Mouse (Mus musculus) adipocyte (in vitro differentiated cells): ENCODE data around the gene Nol3.
"Not testable (repeated sequence)": the region's sequence is repeated elsewhere in the genome, so short reads cannot be mapped to it uniquely, and the experiment has no call there.

Experiments
- DNase-seq: peaks from one replicate; pipeline ENCODE4 v3.0.0-alpha.2; 2016; ENCODE audit warnings: low spot score

Gene Nol3

DNA sequence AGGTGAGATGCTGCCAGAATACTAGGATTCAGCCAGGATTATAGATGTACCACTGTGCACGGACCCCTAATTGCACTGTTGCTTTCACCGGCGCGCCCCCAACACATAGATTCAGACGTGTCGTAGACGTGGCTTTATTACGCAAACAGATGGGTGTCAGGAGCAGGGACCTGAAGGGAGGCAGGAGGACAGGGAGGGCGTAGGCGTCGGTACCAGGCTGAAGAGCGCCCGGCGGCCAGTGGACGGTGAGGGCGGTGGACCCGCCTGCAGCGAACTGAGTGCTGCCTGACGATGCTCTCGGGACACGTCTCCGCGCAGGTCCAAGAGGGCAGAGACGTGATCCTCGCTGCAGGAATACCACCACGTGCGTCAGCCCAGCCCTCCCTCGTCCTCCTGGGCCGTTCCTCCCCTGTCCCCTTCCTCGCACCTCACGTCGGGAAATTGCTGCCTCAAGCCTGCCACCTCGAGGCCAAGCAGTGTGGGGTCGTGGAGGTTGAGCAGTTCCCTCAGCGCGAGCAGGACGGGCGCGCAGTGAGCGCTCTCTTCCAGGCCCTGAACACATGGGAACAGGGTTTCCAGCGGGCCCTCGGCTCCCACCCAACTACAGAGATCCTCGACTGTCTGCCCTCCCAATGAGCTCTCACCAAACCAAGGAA, 14.0 kb downstream of the Nol3 start, which contains the start of gene 4931428F04Rik:
Gene 4931428F04Rik, minus strand, starts transcription at position 60 of the 656 bp plus-strand sequence.
- DNase-seq = no peak

- peak; percentile 95 for DNase-seq
These were observed 14.8 kb downstream of the Nol3 start for GRCm38 (mm10) chr8:105290554-105291314.

GRCm38 (mm10) chr8:105291364-105291763, 15.4 kb downstream of the Nol3 start:
- not testable (repeated sequence) for DNase-seq

DNA sequence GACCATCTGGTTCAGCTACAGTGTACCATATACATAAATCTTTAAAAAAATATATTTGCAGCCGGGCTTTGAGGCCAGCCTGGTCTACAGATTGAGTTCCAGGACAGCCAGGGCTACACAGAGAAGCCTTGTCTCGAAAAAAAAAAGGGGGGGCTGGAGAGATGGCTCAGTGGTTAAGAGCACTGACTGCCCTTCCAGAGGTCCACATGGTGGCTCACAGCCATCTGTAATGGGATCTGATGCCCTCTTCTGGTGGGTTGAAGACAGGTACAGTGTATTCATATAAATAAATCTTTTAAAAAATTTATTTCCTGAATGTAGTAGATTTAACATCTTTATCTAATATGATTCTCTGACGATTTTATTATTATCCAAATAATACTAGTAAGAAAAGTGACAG, 15.9 kb downstream of the Nol3 start:
- not testable (repeated sequence) for DNase-seq

- no peak for DNase-seq
These were observed 16.5 kb downstream of the Nol3 start for GRCm38 (mm10) chr8:105292471-105292870.

DNA sequence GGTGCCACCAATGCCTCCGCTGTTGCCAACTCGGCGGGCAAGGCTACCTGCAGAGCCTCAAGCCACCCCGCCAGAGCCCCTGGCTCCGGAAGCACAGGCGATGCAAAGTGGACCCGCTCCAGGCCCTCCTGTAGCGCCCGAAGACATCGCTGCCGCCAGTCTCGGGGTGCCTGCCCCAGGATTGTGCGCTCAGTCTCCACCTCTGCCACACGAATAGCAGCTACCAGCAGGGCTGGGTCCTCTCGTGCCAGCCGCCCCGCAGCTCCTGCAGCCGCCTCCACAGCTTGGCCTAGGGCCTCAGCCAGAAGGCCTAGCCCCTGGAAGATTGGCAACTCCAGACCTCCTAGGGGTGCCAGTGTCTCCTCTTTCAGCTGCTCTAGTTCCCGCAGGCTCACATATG, 17.5 kb downstream of the Nol3 start:
- DNase-seq = no peak

GRCm38 (mm10) chr8:105294776-105295175, 18.8 kb downstream of the Nol3 start:
- DNase-seq = no peak

DNA sequence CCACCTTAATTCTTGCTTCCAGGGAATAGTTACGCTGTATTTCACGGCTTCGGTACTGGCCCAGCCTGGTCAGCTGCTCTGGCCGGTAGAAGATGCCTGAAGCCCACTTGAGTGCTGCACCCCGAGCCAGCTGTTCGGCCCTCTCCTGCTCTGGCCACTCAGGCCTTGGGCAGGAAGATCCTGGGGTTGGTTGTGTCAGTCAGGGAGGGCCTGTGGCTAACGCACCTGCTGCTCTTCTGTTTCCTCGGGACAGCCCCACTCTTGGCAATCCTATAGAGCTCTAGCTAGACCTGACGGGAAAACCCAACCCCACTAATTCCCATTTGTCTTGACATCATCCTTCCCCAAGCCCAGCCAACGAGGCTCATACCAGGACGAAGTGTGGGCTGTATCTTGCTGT, 19.3 kb downstream of the Nol3 start:
- DNase-seq = no peak

DNA sequence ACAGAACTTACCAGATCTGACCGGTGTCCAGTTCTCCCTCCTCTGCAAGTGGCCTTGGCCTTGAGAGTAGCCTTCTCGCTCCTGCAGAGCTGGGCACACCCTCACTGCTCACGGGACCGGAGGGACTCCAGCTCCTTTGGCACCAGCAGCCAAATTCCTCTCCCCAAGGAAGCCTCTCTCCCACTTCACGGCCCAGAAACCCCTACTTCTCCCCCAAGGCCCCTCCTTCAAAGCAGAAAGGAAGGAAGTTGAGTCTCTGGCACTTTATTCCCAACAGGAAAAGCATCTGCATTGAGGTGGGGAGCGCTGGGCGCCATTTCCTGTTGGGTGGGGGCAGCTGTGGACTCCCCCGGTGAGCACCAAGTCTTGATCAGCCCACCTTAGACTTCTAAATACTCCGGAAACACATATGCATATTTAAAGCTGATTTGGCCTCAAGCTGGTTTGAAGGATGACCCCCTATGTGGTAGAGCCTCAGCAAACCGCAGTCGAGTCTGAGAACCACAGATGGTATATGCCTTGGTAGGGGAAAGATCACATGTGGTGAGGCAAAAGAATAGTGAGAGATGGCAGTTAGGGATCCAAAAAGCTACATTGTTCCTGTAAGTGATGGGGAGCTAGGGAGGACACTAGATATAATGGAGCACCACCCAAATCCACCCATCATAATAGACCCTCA, 20.1 kb downstream of the Nol3 start, which contains the start of gene Exoc3l:
Gene Exoc3l, minus strand, starts transcription at position 207 of the 679 bp plus-strand sequence.
- no peak for DNase-seq

GRCm38 (mm10) chr8:105297511-105298192, 21.7 kb downstream of the Nol3 start, which contains the start of gene E2f4:
Gene E2f4, plus strand, starts transcription at chr8:105297663.
- DNase-seq = peak; percentile 95

DNA sequence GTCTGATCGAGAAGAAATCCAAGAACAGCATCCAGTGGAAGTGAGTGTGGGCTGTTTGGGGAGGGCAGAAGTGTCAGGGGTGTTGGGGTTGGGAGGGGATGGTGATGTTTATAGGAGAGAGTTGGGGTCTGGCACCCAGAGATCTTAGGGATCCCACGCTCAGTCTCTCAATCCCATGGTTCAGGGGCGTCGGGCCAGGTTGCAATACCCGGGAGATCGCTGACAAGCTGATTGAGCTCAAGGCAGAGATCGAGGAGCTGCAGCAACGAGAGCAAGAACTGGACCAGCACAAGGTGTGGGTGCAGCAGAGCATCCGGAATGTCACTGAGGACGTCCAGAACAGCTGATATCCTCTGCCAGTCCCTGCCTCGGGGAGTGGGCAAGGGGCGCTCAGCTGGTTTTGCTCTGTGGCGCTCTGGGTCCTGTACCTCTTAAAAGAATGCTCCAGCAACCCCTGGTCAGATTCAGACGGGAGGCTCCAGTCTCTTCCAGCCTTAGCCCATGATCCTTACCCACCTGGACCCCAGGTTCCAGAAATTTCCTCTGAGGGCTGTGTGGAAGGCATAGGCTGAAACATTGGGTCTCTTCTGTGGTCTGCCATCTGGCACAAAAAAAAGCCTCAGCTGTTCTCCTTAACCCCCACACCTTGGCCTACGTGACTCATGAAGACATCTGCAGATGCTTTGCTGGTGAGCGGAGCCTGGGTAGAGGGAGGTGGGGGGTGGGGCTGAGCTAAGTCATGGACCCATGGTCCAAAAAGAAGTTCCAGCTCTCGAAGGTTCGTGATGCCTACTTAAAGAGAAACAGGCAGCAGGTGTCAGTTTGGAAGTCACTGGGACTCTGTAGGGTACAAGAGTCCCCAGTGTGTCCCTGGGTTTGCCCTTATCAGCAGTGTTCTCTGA, 22.7 kb downstream of the Nol3 start:
- no peak for DNase-seq

DNA sequence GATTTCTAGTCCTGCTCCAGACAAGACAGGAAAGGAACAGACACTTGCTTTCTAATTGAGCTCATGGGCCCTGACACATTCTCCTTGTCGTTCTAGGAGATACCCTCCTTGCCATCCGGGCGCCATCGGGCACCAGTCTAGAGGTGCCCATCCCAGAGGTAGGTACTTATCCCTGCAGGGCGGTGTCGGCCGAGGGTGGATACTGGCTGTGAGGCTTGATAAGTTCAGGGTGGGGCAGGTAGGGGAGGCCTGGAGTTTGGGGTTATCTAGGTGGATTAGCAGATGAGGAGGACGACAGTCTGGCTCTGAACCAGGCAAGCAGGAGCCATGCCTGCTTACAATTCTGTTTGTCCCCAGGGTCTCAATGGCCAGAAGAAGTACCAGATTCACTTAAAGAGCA, 24.0 kb downstream of the Nol3 start:
- no peak for DNase-seq

GRCm38 (mm10) chr8:105303396-105303795, 27.5 kb downstream of the Nol3 start:
- no peak for DNase-seq

DNA sequence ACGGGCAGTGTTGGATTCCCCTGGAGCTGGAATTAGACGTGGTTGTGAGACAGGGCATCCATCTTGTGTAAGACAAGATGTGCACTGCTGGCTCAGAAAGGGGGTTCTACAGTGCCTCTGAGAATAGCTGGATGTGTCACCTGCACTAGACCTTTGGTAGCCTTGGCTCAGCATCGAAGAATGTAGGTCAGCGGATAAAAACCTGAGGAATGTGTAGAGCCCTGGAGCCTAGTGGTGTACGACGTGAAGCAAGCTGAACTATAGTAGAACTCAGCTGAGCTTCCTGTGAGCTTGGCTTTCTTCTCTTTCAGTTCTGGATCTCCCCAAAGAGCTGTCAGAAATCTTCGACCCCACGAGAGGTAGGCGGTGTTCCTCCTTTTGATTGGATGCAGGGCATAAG, 27.9 kb downstream of the Nol3 start:
- DNase-seq = no peak

- DNase-seq = peak; percentile 76
These were observed 28.6 kb downstream of the Nol3 start for GRCm38 (mm10) chr8:105304325-105305210.

DNA sequence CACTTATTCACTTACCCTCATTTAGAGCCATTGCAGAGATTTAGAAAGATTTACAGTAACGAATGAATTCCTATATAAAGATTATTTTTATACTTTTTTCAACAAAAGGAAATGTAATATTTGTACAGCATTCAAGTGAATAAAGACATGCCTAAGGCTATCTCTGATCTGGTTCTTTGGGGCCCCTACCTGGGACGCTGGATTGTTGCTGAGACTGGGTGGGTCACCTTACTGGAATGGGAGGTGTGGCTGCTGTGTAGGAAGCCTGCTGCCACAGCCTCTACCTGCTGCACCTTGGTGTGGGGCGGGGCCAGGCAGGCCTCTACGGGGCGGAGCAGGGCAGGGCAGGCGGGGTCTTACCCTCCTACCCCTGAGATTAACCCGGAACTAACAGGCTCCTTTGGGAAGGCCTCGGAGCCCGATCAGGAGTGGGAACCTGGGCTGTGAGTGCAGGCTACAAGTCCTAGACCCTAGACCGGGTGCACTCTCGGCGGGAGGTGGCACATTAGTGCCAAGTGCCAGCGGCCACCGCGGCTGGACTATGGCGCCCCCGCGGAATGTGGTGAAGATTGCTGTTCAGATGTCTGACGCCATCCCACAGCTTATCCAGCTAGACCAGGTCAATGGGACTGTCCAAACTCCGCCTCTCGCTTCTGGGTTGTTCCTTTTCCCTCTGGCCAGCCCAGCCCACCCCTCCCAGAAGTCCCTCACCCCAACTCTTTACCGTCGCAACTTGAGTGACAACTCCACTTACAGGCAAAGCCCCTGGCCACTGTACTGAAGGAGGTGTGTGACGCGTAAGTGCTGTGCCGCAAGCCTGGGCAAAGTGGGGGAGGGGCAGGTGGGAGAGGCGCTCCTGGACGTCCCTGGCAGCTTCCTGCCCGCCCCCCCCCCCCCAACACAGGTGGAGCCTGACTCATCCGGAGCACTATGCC, 29.5 kb downstream of the Nol3 start, which contains the start of gene Elmo3:
Gene Elmo3, plus strand, starts transcription at position 391 of the 935 bp plus-strand sequence.
- DNase-seq = no peak

- no peak for DNase-seq
These were observed 30.3 kb downstream of the Nol3 start for GRCm38 (mm10) chr8:105306146-105306691.

DNA sequence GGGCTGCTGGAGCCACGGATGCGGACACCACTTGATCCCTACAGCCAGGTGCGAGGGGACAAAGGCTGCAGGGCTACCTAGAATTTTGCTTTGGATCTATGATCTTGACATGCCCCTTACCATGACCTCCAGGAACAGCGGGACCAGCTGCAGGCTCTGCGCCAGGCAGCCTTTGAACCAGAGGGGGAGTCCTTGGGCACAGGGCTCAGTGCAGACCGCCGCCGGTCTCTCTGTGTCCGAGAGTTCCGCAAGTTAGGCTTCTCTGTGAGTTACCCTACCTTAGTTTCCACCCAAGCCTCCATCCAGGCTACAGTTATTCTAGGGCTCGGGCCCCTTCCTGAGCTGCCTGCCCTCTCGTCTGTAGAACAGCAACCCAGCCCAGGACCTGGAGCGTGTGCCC, 31.7 kb downstream of the Nol3 start:
- no peak for DNase-seq

DNA sequence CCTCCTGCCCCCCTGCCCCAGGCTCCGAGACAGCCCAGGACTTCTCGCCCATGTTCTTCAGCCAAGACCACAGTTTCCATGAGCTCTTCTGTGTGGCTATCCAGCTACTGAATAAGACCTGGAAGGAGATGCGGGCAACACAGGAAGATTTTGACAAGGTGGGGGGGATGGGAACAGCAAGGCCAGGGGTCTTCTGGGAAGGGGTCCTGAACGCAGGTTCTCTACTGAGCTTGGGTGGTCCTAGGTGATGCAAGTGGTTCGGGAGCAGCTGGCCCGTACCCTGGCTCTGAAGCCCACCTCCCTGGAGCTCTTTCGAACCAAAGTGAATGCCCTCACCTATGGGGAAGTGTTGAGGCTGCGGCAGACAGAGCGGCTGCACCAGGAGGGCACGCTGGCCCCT, 32.5 kb downstream of the Nol3 start:
- DNase-seq = no peak
